Mouse (Mus musculus) inflammation-experienced regulatory T-cells, adult 6 months (primary cell): ENCODE measurements around the gene Alox5. TPM values are rescaled to one million over a fixed set of nuclear protein-coding genes. Genes with fewer than 3 reads are reported as not detected.

Experiments used
- ATAC-seq: one replicate; pipeline ENCODE4 v1.8.0; 2017
- polyA plus RNA-seq, 3 experiments: library from polyadenylated mRNA; unstranded; fragments of 100-300 nt; shearing (Covaris generic); gene quantifications; one replicate each; pipeline ENCODE4 v1.2.1; 2017

The Alox5 gene
- polyA plus RNA-seq, 3 experiments from 2014 or later: not detected

DNA sequence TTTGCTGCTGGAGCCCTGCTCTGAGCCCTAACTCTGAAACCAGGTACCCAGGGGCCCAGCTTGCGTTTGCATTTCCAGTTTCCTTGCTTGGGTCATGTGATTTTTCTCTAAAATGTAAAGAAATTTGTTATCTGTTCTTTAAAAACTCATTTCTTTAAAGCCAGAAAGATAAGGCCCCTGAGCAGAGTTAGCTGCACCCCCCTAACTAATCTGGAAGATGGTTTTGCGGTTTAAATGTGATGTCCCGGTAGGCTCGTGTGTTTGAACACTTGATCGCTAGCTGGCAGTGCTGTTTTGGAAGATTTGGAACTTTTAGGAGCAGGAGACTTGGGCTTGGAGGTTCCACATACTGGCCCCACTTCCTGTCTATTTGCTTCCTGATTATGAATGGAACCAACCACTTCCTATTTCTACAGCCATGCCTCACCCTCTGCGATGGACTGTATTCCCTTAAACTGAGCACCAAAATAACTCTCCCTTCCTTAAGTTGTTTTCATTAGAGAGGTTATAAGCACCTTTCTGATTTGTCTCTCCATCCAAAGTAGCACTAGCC is 44.9 kb downstream of the Alox5 start:
- ATAC-seq: no peak

DNA sequence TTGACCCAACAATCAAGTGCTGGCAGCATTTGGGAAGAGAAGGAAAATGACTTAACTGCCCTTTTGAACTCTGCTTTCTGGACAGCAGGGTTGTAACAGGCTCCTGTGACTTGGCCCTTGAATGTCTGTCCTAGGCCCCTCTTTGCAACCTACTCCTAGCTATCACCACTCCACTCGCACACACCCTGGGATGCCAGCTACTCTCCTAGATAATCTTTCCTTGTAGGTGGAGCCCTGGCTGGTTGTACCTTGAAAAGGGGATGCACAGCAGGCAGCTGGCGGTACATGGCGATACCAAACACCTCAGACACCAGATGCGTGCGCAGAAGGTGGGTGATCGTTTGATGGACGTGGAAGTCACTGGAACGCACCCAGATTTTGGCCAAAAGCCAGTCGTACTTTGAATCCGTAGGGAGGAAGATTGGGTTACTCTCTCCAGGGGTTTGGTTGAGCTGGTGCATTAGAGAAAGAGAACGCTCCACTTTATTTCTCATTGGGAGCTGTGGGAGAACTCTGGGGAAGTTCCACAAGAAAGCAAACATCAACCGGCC is 45.8 kb downstream of the Alox5 start:
- no peak for ATAC-seq

DNA sequence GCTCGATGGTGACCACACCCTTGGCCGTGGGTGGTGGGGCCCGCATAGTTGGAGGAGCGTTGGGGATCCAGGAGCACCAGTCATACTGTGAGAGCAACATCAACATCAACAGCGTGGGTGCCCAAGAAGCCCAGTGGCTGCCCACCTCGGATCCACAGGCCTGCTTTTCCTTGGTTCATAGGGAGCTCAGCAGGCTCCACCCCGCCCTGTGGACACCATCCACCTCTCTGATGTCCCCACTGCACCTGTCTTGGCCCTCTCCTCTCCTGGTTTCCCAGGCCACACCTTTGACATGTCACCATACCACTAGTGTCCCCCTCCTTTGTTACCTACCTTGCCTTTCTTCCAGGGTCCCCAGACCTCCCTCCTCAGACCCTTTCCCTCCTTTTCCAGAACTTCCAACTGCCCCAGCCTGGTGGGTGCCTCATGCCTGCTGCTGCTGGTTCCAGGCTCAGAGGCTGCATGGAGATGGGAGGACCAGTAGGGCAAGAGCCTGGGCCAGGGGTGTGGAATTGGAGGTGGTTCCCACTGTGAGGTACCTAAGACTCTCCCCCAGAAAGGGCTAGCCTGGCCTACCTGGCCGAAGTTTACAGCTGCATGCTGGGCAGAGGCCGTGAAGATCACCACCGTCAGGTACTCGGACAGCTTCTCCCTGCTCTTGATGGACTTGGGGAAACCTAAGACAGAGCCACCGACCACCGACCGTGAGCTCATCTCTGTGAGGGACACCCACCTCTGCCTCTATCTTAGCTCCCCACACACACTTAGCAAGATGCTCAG is 48.2 kb downstream of the Alox5 start:
- ATAC-seq: no peak

DNA sequence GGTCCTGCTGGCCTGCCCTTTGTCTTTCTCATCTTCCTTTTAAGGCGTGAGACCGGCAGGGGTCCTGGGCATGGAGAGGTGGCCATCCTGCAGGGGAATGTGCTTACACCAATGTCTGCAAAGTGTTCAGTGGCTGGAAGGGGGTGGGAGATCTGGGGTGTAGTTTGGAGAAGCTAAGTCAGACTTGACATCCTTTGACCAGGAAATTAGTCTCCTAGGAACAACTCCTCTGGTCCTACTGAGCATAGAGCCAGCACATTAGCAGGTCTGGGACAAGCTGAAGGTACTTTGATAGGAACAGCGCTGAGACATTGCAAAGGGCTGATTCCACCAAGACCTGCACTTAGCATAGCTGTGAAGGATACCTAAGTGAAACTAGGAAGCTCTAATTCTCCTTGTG is 49.3 kb downstream of the Alox5 start:
- no peak for ATAC-seq

DNA sequence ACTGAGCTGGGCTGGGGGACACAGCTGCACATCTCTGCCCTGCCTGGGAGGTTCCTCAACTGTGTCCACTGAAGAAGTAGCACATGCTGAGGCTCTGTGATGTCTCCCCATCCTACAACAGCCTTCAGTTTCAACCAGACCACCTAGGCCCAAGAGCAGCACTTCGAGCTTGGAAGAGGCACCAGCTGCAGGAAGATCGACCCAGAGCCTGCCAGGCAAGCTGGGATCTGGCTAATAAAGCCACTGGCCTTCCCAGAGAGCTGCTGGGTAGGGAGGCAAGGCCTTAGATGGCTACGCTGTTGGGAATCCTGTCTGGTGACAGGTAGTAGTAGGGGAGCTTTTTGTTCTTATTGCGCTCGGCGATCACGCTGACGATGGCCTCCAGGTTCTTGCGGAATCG is 50.5 kb downstream of the Alox5 start:
- no peak for ATAC-seq

DNA sequence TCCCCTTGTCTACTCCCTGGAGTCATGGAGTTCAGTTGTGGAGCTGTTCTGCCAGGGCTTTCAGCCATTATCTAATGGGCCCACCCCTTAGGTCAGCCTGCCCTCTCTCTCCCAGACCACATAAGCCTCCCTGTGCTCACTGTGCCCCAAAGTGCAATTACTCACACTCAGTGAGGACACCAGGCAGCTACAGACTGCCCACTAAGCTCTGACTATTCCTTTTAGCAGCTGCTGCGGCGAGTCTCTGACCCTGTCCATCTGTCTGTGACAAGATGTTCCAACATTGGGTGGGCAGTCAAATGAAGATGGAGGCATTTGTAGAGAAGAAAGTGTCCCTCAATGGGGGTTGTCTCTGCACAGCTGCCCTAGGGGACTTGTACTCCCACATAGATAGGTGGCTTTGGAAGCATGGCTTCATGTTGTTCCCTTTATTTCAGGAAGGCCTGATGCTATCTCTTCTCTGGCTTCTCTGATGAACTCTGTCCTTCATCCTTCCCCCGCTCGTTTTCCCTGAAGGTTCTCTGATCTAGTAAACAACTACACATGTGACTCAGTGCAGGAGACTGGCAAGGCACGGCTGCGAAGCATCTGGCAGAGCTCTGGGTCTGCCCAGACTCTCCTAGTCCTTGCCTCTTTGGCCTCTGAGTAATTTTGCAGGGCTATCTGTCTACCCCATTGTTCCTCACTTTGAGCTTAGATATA is 52.9 kb downstream of the Alox5 start:
- no peak for ATAC-seq

DNA sequence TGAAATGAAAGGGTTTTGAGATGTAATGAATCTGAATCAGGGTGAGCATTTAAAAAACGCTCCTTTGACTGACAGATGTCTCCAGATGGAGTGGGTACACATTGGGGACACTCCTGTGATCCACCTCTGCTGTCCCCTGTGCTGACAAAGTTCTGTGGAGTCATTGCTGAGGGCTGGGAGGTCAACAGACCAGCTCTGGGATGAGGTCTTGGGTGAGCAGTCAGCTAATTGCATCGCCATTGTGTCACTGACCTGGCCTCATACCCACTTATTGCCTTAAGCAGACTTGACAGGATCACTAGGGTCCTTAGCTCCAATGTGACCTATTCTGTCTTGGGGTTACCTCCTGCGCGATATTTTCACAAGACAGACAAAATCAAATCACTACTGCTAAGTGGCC is 53.8 kb downstream of the Alox5 start:
- no peak for ATAC-seq

DNA sequence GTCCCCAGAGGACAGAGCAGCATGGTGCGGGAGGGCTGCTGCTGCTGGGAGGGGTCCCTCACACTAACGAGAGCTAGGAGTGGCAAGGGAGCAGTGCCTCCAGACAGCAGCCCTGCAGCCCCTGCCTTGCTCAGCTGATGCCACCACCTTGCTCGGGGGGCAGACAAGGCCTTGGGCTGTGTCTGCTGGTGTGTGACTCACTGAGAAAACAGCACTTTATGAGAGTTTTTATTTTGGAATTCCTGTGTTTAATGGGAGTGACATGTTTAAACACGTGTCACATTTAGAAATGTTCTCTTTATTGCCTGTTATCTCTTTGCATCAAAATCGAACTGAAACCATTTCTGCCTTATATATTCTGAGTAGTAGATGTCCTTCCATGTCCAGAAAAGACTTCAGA is 54.3 kb downstream of the Alox5 start:
- ATAC-seq: no peak

DNA sequence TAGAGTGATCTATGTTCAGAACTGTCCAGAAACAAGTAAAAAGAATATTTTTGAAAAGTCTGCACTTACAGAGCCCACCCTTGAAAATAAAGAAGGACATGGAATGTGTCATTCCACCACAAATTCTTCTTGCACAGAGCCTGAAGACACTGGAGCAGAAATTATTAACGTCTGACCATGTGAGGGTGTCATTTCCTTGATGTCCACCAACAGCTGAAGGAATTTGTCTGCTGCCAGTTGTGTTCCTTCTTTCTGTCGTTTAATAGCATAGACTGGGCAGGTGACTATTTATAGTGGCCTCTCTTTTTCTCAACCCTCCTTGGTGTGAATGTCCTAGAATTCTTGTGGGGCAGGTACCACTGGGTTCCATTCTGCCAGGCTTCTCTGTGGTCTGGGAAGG is 54.8 kb downstream of the Alox5 start:
- no peak for ATAC-seq

DNA sequence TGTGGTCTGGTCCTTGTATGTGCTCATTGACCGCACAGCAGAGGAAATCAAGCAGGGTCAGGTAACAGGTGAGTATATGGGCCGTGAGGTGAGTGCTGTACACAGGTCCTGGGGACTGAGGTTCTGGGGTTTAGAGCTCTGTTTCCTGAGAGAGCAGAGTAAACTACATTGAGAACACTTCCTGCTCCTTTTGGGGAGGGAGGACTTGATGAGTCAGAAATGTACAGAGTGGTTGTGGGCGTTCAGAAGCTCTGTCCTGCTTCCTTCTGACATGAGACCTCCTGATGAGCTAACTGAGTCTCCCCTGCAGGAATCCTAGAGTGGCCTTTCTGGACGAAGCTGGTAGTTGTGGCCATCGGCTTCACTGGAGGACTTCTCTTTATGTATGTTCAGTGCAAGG is 55.3 kb downstream of the Alox5 start:
- no peak for ATAC-seq

DNA sequence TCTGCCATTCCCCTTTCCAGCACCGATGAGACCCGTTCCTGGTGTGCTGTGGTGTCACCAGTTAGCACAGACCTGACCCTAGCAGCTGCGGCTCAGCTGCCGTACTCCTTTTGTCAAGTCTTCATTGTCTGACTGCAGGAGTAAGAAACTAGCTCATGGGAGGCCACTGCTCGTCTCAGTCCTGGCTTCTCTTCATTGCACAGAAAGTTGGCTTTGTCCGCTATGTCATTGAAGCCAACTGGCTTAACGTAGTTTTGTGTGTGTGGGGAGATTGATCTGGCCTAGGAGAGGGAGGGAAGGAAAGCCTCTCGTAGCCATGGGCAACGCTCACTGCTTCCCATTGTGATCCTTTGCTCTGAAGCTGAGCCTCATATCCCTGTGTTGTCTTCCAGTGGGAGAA is 55.7 kb downstream of the Alox5 start:
- ATAC-seq: no peak

DNA sequence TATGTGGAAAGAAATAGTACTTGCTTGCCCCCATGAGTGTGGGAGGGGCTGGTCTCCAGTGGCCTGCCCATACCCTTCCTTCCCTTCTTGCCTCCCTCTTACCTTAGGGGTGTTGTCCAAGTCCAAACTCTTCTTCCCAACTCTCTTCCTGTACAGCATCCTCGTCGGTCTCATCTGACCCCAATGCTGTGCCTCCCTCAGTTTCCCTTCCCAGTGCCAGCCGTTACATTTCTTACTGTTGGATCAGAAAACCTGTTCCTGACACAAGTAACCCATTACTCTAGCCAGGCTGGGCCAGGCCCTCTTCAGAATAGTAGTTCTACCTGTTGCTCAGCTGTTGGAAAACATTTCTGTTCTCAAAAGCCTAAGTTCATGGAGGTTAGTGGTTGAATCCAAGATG is 58.6 kb downstream of the Alox5 start:
- no peak for ATAC-seq

DNA sequence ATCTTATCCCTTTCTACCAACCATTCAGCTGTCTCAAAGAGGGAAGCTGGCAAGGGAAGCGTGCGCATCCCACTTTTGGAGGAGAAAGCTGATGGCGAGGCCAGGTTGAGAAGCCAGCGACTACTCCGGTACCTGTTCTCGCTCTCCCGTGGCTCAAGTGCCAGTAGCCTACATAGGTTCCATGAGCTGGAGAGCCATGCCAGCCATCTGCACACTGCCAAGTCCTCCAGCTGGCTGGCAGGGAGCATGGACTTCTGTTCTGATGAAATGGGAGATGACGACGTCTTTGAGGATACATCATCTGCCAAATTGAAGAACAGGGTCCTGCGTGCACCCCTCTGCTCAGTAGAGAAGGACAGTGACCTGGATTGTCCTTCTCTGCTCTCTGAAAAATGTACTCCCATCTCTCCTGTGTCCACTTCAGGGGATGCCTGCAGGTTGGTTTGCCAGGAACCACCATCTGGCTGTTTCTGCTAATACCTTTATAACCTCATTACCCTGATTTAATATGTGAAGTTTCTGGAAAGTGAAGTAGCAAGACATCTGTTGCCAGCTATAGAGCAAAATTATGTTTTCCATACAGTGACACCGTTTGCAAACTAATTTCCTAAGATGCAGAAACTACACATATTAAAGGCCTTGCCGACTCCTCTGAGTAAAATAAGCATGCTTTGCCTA is 59.1 kb downstream of the Alox5 start:
- no peak for ATAC-seq

DNA sequence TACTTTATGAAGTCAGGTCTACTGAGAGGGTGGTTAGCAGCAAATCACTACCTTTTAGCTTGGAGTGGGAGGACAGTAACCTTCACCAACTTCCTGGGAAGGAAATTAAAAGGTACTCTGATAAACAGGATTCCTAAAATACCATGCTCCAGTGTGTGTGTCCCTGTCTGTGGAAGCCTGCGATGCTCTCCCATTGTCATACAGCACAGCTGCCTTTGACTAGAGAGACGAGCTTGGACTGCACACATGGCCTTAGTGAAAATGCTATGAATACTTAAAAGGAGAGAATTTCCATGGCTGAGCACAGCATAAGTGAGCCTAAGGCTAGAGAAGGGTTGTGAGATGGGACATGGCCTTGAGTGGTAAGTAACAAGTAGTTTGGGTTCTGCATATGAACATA is 62.8 kb downstream of the Alox5 start:
- ATAC-seq: no peak

DNA sequence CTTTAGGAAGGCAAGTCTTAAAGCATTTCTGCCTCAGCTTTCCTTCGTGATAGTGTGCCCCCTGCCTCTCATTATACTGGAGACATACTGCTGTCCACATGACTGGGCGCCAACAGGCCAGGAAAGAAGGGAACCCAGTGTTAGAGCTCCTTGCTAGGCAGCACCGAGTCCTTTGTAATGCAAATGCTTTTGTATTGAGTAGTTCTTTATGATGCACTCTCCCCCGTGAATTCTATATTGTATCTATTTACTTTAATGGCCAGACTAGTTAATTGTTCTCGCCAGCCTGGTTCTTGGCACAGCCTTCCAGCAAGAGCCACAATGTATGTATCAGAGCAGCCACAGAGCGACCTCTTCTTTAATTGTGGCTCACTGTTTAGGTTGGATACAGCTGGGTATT is 63.4 kb downstream of the Alox5 start:
- ATAC-seq: no peak

DNA sequence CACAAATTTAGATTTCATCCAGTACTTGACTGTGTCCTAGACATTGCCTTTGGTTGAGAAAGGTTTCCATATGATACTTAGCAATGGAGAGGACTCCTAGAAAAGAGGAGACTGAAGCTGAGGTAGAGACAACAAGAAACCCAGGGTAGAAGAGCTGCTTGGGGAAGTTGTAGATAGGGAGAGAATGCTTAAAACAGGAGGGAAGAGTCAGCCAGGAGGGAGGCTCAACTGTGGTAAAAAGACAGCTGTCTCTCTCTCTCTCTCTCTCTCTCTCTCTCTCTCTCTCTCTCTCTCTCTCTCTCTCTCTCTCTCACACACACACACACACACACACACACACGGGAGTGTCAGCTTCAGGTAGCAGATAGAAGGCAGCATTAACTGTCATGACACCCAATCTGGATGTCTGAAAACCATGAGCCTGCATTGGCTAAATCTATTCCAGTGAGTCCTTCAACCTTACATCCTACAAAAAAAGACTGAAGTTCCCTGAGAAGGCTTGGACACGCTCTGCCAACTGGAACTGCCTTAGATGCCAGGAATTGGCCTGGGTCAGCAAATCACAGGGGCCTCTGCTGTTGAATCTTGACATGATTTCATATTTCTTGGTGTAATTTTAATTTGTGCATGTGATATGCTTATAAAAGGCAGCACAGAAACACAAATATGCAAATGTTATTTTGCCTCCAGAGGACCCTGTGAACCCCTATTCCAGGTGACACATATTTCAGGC is 65.9 kb downstream of the Alox5 start:
- no peak for ATAC-seq

DNA sequence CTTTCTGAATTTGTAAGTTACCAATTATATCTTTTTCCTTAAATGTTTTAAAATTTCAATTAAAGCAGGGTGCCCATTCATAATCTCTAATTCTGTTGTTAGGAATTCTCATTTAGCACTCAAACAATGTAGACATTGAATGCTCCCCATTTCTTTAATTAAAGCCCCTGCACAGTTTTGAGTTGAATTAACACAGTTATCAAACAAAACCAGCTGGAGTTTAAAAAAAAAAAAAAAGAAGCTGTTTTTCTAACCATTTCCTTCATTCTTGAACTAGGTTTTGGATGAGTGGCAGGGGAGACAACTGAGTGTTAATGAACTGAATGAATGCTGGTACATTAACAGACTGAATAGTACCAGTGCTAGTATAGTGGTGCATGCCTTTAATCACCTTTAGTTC is 71.5 kb downstream of the Alox5 start:
- ATAC-seq: no peak

DNA sequence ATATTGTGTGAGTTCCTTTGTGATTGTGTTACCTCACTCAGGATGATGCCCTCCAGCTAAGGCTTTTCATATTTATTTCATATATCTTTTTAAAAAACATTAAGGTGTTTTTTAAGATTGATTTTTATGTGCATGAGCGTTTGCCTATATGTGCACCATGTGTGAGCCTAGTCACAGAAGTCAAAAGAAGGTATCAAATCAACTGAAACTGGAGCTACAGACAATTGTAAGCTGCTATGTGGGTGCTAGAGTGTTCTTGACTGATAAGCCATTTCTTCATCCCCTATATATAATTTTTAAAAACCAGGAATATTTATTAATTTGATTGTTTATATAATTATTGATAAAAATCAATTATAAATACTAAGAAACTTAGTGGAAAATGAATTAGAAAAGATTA is 72.9 kb downstream of the Alox5 start:
- no peak for ATAC-seq

DNA sequence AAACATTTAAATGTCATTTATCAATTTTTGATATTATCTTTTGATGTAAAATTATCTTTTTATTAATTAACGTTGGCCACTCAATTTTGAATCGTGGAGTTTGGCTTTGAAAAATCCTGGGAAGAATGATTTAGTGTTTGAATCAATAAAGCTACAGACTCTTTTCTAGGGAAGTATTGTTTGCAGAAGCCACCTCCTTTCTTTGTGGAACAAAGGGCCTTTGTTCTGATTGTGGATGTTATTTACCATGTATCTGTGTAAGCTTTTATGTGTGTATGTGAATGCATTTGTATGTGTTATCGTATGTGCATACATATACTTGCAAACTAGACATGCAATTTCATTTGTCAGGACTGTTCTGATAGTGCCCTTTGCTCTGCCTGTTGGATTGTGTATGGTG is 74.5 kb downstream of the Alox5 start:
- no peak for ATAC-seq

DNA sequence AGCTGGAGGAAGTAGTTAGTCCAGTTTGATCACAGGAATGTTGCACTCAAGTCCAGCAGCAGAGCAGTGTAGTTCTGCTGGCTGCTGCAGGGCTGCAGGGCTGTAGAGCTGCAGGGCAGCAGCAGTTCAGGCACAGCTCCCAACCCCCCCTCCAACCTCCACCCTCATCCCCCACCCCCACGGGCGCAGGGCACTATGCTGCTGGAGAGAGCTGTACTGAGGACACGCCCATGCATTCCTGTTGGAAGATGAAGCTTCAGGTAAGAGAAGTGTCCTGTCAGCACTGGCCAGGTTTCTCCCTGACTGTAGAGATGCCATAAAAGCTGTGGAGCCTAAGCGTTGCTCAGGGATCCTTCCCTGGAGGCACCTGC is 74.9 kb downstream of the Alox5 start:
- no peak for ATAC-seq

DNA sequence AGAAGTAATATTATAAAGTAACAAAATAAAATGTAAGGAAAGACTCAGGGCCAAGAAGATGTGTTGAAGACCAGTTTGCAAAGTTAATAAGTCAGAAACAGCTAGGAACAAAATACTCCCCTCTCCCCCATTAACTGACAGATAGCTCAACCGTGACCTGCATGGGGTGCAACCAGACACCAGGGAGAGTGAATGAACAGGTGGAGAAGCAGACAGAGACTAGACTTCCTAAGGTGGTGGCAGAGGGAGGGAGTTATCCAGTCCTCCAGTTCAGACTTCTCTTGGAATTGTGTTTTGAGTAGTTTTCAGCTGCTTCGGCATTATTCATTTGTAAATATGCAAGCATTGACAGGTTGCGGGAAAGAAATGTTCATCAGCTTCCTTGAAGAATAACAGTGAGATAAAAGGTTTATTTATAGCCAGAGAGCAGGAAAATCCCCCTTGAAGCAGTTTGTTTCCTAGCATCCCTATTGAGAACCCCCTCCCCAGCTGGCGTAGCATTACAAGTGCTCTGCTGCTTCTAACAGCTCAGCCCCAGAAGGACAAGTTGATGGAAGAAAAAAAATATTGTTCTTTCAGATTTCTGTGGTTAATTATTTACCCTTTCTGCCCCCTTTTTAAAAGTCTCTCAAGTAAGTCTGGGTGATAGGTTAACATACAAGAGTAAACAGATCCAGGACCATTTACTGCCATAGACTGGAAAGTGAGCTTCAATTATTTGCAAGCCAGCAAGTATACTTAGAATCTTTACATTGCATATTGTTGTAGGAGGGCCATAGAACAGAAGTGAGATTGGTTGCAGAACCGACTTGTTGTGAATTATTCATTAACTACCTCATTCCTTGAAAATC is 75.6 kb downstream of the Alox5 start:
- no peak for ATAC-seq

DNA sequence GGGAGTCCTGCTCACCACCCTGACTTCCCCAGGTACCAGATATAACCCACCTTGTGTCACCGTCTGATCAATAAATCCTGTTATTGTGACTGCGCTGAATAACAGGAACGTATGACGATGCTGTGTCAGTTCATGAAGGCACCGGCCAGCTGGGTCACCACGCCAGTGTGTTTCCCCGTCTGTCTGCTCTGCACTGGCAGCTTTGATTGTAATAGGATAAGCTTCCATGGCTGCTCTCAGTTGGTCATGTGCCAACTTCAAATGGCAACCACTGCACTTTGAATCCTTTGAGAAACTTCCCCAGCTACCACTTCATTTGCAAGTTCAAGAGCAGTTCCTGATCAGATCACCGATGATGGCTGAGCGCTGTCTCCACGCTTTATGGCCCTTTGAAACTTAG is 77.4 kb downstream of the Alox5 start:
- no peak for ATAC-seq
